Mouse (Mus musculus): ENCODE data around the gene Trim12c.

- TF ChIP-seq CTCF (IDR thresholded peaks at IDR 0.05) (no peak), POLR2A (IDR thresholded peaks at IDR 0.05; ENCODE audit: insufficient read depth, low read depth, low read length) (no peak), EP300 (IDR thresholded peaks at IDR 0.05; ENCODE audit: insufficient read depth, low read depth, low read length) (no peak)
Observed at GRCm38 (mm10) chr7:104353600-104353967, 422 bp upstream of the Trim12c start.

Measured in heart, adult 2 months (tissue).